Mouse (Mus musculus): ENCODE data around the gene Atp6v1b1.

Atp6v1b1 gene

DNA sequence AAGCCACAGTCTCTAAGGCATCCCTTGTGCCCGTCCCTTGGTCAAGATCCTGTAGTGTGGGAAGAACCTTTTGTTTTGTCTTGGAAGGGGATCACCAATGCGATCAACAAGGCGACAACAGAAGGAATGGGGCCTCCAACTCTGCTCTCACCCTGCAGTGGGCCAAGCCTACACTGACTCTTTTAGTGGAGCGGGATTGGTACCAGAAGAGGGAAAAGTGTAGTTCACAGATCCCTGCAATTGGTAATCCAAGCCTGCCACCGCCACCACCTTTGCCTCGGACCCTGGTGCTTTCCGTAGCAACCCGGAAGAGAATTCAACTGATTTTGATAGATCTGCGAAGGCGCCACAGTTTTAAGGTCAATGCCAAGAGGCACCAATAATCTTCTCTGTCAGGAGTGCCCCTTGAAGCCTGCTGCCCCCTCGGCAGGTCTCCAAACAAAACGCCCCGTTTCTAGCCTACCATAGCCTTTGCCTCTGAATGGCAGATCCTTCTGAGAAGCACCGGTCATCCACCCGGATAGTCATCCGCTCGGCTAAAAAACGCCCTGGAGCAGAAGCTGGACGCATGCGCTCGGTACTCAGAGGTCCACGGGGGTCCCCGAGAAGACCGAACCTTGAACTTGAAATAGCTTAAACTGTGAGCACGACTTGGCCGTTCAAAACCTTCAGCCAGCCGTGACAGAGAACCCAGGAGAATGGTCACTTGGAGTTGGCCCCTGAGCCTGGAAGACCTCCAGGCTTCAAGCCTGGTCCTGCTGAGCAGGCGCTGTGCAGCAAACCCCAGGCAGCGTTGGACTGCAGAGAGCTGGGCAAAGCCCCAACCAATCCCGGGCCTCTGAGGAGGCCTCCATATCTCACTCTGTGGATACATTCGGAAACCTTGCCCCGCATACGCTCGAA lies 28.3 kb upstream of the Atp6v1b1 start:
- in situ Hi-C loops (cut with MboI, MseI) = no loop called here

GRCm38 (mm10) chr6:83715461-83716196 lies 27.2 kb upstream of the Atp6v1b1 start:
- in situ Hi-C loops (cut with MboI, MseI) = no loop called here

GRCm38 (mm10) chr6:83717026-83717425 lies 25.8 kb upstream of the Atp6v1b1 start:
- in situ Hi-C loops (cut with MboI, MseI) = no loop called here

- in situ Hi-C loops (cut with MboI, MseI) = no loop called here
Measured at GRCm38 (mm10) chr6:83722526-83722925, 20.3 kb upstream of the Atp6v1b1 start.

DNA sequence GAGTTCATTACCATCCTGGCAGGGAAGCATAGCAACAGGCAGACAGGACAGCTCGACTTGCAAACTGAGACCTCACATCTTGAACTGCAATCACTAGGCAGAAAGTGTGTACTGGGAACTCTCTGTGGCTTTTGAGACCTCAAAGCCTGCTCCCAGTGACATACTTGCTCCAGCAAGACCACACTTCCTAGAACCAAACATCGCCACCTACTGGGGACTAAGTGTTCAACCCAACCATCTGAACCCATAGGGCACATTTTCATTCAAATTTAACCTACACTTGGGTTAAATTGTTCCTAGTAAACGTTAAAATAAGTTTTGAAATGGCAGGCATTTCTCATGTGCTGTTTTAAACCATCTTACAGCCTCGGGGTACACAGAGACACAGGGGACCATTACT lies 15.6 kb upstream of the Atp6v1b1 start:
- in situ Hi-C loops (cut with MboI, MseI) = no loop called here

GRCm38 (mm10) chr6:83728488-83728887 lies 14.3 kb upstream of the Atp6v1b1 start:
- in situ Hi-C loops (cut with MboI, MseI) = no loop called here

DNA sequence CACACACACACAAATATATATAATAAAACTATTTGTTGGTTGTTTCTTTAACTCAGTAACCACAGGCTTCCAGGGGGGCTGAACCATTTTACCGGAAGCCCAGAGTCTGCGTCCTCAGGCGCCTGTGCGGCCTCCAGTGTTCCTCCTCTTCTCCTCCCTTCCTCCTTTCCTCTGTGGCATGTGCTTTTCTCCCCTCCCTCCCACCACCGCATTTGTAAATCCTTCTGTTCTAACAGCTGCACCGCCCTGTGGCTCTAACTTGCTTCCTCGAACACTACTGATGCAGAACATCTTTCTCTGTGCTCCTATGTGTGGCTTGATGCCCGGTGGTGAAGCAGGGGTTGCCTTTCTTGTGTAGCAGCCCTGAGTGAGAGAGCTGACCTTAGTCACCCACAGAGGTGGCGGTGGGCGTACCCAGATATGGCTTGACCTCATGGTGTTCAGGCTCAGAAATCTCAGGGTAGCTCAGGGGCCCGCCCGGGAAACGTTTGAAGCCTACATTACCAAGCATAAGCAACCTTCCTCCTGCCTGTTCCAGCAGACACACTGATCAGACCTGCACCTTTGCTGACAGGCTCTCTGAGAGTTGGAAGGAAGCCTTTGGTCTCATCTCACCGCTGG lies 13.3 kb upstream of the Atp6v1b1 start:
- in situ Hi-C loops (cut with MboI, MseI) = no loop called here

- in situ Hi-C loops (cut with MboI, MseI) = no loop called here
Measured at GRCm38 (mm10) chr6:83731128-83731527, 11.7 kb upstream of the Atp6v1b1 start.

- in situ Hi-C loops (cut with MboI, MseI) = no loop called here
Measured at GRCm38 (mm10) chr6:83737311-83737710, 5.5 kb upstream of the Atp6v1b1 start.

- in situ Hi-C loops (cut with MboI, MseI) = no loop called here
Measured at GRCm38 (mm10) chr6:83738596-83738995, 4.2 kb upstream of the Atp6v1b1 start.

DNA sequence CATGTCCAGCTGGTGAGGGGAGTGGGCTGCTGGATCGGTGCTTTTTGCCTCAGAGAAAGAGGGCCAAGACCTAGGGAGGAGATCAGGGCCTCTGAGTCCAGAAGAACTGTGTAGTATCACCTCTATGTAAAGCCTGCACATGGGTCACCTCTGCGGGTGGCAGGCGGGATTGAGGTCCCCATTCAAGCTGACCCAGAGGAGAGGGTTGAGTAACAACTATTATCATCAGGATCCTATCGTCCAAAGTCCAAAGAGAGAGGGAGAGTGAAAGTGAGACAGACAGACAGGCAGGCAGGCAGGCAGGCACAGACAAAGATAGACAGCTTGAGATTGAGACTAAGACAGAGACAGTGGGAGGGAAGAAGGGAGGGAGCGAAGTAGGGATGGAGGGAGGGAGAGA lies 422 bp downstream of the Atp6v1b1 start:
- in situ Hi-C loops (cut with MboI, MseI) = loop anchor here (5.0 kb wide), 1 partner anchor 56 kb away; no protein-coding TSS in a partner anchor

- in situ Hi-C loops (cut with MboI, MseI) = loop anchor here (5.0 kb wide), 1 partner anchor 57 kb away; no protein-coding TSS in a partner anchor
Measured at GRCm38 (mm10) chr6:83744126-83744525, 1.3 kb downstream of the Atp6v1b1 start.

GRCm38 (mm10) chr6:83744557-83744956 lies 1.8 kb downstream of the Atp6v1b1 start:
- in situ Hi-C loops (cut with MboI, MseI) = loop anchor here (5.0 kb wide), 1 partner anchor 57 kb away; no protein-coding TSS in a partner anchor

GRCm38 (mm10) chr6:83745466-83745865 lies 2.7 kb downstream of the Atp6v1b1 start:
- in situ Hi-C loops (cut with MboI, MseI) = no loop called here

- in situ Hi-C loops (cut with MboI, MseI) = no loop called here
Measured at GRCm38 (mm10) chr6:83749286-83749685, 6.5 kb downstream of the Atp6v1b1 start.

DNA sequence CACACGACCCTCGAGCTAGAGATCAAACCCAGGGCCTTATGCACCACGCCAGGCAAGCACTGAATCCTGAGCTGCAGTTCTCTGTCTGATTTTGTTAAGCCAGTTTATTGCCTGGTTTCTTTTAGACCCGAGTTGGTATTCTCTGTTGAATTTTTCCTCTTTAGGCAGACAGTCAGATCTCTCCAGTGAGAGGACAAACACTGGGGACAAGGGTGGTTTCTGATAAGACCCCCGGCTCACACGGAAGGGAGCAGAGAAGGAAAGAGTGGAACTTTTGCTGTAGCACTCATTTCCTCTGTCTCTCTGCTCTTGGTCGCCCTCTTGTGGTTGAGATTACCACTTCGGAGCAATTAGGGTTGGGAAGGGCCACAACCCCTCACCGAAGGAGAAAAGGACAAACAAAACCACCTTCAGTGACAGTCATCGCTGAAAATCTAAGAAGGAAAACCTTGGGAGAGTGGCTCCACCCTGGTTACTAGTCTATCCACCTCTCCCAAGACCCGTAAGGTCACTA lies 7.4 kb downstream of the Atp6v1b1 start:
- in situ Hi-C loops (cut with MboI, MseI) = no loop called here

DNA sequence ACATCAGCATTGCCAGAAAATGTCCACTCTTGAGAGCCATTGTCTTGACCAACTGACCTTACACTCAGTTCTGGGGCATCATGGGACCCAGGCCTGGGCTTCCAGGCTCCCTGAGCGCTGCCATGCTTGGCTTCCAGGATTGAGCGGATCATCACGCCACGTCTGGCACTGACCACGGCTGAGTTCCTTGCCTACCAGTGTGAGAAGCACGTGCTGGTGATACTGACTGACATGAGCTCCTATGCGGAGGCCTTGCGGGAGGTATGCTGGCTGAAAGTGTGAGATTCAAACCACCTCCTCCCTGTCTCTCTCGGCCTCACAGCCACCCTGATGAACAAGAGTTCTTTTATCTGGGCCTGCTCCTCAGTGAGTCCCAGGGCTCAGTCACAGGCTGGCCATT lies 13.3 kb downstream of the Atp6v1b1 start:
- in situ Hi-C loops (cut with MboI, MseI) = no loop called here

- in situ Hi-C loops (cut with MboI, MseI) = no loop called here
Measured at GRCm38 (mm10) chr6:83762344-83762743, 19.6 kb downstream of the Atp6v1b1 start, which contains the start of gene Ankrd53. TSS of gene Ankrd53 (plus strand) at chr6:83762644.

GRCm38 (mm10) chr6:83762880-83763431 lies 20.2 kb downstream of the Atp6v1b1 start:
- in situ Hi-C loops (cut with MboI, MseI) = no loop called here

DNA sequence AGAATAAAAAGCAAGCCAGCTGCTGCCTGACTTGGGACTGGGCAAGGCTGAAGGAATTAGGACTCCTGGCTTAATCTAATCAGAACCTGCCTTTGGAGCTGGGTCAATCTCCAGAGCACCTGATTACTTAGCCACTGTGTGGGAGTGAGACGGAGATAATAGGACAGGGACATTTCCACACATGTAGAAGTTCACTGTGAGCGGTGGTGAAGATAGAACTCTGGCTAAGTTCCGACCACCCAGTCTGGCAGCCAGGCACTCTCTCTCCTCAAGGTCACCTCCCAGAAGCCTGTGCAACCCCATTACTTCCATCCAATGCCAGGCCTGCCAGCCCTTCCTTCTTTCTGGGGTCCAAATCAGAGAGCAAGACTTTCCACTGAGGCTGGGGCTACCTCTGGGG lies 24.2 kb downstream of the Atp6v1b1 start:
- in situ Hi-C loops (cut with MboI, MseI) = no loop called here

- in situ Hi-C loops (cut with MboI, MseI) = no loop called here
Measured at GRCm38 (mm10) chr6:83768485-83768884, 25.7 kb downstream of the Atp6v1b1 start.

Data from regulatory T cell (primary cell).